Mouse (Mus musculus): Measurements from ENCODE around the gene Emilin2. TPM values are rescaled to one million over a fixed set of nuclear protein-coding genes. Genes with fewer than 3 reads are reported as not detected.

Gene Emilin2
- polyA plus RNA-seq, 1 experiment, result 163 TPM

DNA sequence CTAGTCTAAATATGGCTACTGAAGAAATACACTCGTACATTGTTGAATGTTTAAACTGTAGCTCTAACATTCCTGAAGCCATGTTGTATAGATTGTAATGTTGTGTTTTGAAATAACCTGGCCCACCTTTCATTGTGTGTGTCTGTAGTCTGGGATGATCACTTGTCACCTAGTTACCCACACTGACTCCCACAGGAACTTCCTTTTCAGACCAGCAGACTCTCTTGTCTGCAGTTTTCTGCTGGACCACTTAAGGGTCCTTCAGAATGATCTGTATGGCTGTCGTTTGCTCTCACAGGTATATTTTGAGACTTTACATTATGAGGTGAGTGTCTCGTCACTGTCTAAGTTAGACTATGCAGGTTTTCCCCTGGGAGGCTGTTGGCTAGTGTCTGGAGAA, 101.8 kb downstream of the Emilin2 start:
- TF ChIP-seq GATA1 (IDR thresholded peaks at IDR 0.05; ENCODE audit: low read length), result no peak

DNA sequence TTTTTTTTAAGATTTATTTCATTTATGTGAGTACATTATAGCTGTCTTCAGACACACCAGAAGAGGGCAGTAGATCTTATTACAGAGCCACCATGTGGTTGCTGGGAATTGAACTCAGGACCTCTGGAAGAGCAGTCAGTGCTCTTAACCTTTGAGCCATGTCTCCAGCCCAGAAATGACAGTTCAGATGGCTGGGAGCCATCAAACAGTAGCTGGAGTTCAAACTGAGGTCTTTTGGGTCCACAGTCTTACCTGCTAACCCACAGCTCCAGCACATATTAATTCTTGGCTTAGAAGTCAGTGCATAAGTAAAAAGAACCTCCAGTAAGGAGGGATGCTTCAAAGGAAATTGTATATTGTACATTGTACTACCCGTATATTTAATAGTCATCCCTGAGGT, 102.9 kb downstream of the Emilin2 start:
- TF ChIP-seq GATA1 (IDR thresholded peaks at IDR 0.05; ENCODE audit: low read length), result no peak

DNA sequence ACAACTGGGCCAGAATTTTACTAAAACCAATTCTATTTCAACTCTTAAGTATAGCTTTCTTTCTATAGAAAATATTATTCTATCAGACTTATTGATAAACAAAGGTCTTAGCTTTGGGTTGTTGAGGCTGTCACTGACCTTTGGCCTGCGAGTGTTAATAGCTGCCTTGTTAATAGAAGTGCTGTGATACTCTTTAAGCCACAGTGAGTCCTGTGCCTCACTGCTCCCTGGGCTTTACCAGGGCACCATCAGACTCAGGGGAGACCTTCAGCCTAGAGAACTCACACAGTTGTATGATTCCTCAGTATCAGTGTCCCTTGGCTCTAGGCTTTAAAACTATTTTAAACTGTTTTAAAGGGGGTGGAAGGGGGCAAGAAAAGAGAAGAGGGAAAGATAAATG, 103.4 kb downstream of the Emilin2 start:
- TF ChIP-seq GATA1 (IDR thresholded peaks at IDR 0.05; ENCODE audit: low read length), result no peak

DNA sequence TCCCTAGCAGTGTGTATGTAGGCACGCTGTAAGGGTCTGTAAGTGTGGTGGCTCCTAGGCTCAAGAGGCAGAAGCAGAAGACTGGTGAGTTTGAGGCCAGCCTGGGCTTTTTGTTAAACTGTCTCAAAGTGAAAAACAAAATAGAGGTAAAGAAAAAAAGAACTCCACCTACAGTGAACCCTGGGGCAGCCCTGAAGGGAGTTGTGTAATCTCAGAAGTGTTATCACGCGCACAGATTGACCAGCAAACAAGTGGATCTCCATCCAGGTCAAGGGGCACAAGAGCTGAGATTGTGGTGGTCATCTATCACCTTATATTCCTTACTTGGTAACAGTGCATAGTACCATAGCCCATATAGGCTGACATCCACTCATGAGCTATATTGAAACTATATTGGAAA, 104.5 kb downstream of the Emilin2 start:
- TF ChIP-seq GATA1 (IDR thresholded peaks at IDR 0.05; ENCODE audit: low read length), result no peak

DNA sequence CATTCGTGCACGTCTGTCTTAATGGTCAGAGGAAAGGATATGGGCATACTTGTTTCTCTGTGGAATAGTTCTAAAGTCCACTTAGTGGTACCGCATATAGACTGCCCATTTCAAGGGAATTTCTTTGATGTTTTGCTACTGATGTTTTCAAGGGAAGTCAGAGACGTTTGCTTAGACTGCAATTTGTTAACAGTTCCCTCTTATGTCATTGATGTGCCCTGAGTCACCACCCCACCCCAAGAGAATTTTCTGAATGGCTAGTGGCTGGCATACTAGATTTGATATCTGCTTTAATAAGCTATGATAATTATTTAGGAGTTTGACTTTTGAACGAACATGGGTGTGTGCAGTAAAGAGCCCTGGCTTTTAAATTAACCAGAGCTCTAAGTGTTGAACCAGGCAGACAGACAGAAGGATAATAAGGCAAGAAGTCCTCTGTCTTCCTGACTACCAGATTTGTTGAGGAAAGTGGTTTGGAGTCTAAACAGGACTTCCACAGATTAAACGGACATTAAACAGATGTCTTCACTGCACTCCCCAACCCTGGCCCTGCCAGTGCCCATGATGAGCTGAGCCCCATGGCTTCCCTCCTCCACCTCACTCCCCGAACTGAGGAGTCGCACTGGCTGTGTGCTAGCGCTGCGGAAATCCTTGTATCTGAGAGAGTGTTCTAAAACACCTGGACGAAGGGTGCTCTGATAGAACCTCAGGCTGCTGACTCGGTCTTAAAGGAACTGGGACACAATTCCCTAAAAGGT, 105.5 kb downstream of the Emilin2 start:
- TF ChIP-seq GATA1 (IDR thresholded peaks at IDR 0.05; ENCODE audit: low read length), result no peak

DNA sequence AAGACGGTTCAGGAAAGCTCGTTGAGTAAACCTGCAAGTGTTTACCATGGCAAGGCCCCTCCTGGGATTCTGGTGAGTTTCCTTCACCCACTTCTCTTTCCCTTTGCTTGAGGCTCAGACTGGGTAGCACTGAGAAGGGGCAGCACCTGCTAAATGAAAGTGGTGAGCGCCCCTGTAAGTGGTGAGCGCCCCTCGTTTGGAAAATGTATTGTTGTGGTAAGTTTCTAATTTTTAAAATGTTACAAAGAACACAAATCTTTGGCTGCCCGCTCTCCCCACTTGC, 107.0 kb downstream of the Emilin2 start:
- TF ChIP-seq GATA1 (IDR thresholded peaks at IDR 0.05; ENCODE audit: low read length), result no peak

DNA sequence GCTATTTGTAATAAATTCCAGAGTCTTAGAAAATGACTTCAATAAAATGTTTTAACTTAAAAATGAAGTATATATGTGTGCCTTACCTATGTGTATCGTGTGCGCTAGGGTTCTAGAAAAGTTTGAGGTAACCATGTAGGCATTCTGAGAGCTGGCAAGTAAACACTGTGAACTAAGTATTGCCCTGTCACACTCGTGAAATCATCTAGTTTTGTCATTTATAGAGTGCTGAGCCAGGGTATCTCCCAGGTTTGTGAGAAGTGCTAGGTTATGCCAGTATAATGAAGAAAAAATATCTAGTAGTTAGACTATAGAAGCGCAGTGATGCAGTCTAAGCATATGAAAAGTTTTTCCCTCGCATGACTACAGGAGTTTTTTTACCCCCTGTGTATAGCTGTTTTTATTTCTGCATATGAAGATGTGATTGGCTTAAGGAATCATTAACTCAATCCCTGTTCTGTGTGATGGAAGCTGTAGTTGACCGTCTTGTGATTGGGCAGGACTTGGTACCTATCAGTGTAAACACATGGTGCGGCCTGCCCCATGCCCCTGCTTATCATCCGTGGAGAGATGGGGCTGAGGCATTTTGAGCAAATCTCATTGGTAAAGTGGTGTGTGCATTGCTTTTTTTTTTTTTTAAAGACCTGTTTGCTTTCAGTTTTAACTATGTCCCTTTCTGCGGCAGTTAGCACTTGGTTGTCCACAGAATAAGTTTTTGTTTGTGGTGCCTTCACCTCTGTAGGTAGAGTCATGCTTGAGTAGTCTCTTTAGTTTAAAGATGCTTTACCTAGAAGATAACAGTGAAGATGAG, 107.6 kb downstream of the Emilin2 start:
- TF ChIP-seq GATA1 (IDR thresholded peaks at IDR 0.05; ENCODE audit: low read length), result peak; percentile 82

Other genes with a start within 250 kb of the Emilin2 start
- gene Lpin2, start 129.4 kb downstream of the Emilin2 start, polyA plus RNA-seq (2012), result 27.4 and 30.7 TPM in 2 replicates
- 0.05 TPM in 1 of 2 replicates, not detected in the other for gene Gm4707, start 147.9 kb upstream of the Emilin2 start, polyA plus RNA-seq (2012)
- 14.8 and 17.8 TPM in 2 replicates for gene Smchd1, start 163.4 kb upstream of the Emilin2 start, polyA plus RNA-seq (2012)
- gene Ndc80, start 214.9 kb upstream of the Emilin2 start, polyA plus RNA-seq (2012), result 1.6 and 9.4 TPM in 2 replicates
- not detected in 2 replicates for gene Spdya, start 240.1 kb upstream of the Emilin2 start, polyA plus RNA-seq (2012)

Data from G1E-ER4 (cell line).